Mouse (Mus musculus): ENCODE data around the gene Zfp28.

Gene Zfp28

DNA sequence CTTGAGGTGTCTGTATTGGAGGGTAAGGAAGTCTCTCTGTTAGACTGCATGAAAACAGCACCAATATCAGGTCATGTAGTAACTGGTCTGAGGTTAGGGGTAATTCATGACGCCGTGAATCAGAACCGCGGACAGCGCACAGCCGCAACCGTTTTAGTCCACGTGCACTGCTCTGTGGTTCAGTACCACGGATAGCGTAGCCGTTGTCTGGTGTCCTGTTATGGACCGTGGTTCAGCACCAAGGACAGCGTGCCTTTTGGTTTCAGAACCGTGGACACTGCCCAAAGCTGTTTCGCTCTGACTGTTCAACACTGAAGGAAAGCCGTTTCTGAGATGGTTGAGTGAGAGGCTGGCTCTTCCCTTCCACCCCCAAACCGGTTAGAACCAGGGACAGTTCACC is 26.9 kb downstream of the Zfp28 start, which contains the start of gene Gm20715:
Gm20715 (plus strand) TSS at position 235 of the 400 bp plus-strand sequence.
- DNase-seq: peak; percentile 98 to 99

DNA sequence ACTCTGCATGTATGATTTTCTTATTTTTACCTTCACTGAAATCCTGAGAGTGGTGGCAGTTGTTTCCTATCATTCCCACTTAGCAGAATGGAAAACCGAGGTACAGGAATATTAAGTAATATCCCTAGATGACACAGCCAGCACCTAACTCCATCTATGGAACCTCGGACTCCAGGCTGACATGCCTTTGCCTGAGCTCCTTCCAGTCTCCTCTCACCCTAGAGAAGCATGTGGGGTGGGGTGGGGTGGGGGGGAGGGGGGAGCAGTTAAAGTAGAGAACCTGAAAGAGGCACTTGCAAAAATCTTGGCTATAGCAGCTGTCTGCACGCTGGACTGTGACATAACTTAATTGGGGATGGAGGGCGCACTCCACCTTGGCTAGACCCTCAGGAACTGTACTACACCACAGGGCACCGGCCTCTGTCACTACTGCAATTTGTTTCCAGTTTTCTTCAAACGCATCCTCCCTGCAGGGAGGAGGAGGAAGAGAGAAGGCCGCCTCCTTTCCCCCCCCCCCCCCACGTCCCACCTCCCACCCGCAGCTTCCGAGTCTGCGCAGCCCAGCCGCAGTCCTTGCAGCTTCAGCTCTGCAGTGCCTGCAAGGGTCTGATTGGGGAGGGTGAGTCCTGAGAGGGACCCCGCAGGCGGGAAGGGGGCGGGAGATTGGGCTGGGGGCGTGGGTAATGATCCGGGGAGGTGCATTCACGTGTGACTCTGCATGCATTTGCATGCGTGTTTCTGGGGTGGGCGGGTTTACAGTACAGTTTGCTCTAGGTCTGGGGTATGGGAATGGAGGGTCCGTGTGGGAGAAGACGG is 31.7 kb downstream of the Zfp28 start:
- DNase-seq: no peak

DNA sequence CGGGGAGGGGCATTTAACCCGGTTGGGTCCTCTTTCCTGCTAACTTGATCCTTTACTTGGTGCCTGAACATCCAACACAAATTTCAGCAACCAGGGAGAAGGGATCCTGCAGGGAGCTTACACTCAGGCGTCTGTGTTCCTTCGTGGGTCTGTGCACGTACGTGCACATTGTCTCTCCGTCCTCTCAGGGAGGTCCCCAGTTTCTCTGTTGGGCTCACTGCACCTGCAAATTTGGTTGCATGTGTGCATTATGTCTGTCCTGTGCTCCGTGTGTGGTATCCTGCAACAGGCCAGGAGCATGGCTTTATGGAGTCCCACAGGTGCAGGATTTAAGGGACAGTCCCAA is 32.3 kb downstream of the Zfp28 start:
- no peak for DNase-seq

DNA sequence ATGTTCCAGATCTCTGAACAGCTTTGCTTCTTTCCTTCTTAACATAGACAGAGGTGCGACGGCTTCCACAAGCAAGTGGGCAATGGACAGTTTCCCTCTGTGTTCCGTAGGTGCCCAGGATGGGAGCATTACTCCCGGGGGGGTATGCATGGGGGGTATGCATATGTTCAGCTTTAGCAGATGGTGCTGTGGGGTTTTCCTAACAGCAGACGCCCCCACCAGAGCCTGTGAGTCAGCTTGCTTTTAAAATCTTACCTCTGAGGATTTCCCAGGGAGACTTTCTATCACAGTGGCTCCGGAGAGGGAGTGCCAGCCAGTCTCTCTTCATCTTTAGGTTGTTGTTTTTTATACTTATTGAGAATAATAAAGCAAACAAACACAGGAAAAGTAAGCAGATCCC is 36.8 kb downstream of the Zfp28 start:
- DNase-seq: no peak

DNA sequence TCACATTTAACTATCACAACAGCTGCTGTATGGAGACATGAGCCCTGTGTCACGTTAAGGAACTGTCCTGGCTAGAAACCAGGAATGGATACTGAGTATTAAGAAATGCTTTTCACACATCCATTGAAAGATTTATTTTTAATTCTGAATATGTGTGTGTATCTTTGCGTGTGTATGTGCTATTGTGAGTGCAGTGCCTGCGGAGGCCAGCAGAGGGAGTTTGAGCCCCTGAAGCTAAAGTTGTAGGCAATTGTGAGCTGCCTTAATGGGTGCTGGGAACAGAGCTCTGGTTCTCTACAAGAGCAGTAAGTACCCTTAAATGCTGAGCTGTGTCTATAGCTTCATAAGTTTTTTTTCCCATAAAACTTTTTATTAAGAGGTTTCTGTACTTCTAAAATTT is 46.3 kb downstream of the Zfp28 start:
- no peak for DNase-seq

DNA sequence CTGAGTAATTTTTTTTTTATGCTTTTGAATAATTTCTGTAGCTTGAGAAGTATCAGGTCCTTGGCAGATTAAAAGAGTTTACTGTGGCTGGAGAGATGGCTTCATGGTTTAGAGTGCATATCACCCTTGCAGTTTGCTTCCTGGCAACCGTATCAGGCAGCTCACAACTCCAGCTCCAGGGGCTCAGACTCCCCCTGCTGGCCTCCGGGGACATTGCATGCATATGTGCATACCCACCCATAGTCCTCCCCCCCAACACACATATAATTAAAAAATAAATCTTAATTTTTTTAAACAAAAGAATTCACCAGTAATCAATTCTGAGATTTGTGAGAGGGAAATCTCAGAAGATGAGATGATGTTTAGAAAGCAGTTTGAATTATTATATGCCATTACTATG is 47.2 kb downstream of the Zfp28 start:
- DNase-seq: peak; percentile 33 to 34

DNA sequence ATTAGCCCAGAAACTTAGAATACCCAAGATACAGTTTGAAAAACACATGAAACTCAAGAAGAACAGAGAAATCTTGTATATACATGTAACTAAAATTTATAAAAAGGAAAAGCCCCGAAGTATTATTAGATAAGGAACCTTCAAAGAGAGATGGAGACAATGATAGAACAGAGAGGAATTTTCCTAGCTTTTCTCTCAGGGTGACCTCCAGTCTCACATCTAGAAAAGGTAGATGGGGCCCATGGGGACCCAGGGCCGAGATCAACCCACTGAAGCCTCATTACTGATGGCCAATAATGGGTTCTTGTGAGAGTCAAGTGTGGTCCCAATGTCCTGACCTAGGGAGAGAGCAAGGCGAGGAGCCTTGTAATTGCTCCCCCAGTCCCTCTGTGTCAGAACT is 55.3 kb downstream of the Zfp28 start, which contains the start of gene Olfr1344:
Olfr1344 (plus strand) TSS at position 301 of the 400 bp plus-strand sequence.
- DNase-seq: no peak

DNA sequence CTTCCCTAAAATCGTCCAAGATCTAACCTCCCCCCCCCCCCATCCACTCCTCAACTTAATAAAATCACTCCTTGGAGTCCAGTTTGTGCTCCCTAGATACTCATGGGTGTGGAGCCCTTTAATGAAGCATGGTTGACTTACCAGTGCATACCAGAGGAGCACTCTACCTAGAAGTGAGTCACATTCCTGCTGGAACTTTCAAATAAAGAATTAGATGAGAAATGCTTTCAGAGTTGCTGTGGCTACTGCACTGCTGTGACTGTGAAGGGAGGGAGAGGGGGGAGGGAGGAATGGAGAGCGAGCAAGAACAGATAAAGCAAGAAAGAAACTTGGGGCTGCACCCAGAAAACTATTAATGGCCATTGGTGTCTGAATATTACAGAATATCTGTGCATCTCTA is 58.1 kb downstream of the Zfp28 start:
- DNase-seq: no peak
